Mouse (Mus musculus) ES-Bruce4 (cell line): ENCODE data around the gene Cntnap2.

ENCODE experiments used
- CTCF ChIP-seq: IDR thresholded peaks from one replicate; pipeline ENCODE4 v1.8.1; 2011; ENCODE audit warnings: low read depth, low read length
- EP300 ChIP-seq: IDR thresholded peaks from 2 replicates; pipeline ENCODE4 v1.6.1; 2011; ENCODE audit warnings: low read depth, low read length; ENCODE audit not compliant: insufficient read depth
- POLR2A ChIP-seq: IDR thresholded peaks from one replicate; pipeline ENCODE4 v1.8.1; 2011; ENCODE audit warnings: low read length; ENCODE audit not compliant: insufficient read depth

GRCm38 (mm10) chr6:46563470-46563869, 1504.3 kb downstream of the Cntnap2 start:
- TF ChIP-seq POLR2A, result no peak
- TF ChIP-seq CTCF, result no peak
- TF ChIP-seq EP300, result no peak
